Mouse (Mus musculus) kidney, embryonic 16.5 days (tissue): ENCODE measurements around the gene Ciao2a. TPM values are rescaled to one million over a fixed set of nuclear protein-coding genes. Genes with fewer than 3 reads are reported as not detected.

Experiments used
- ATAC-seq: fragments of 200-750 bp; cut with Nextera tagmentation; 2 replicates; pipeline ENCODE4 v1.8.0; 2017; ENCODE audit warnings: moderate TSS enrichment; ENCODE audit not compliant: low FRiP score, low TSS enrichment
- H3K27ac ChIP-seq: fragments of 300-500 bp; sonication (generic); 2 replicates; pipeline ENCODE4 v1.5.1; 2014; ENCODE audit warnings: low read length
- H3K27me3 ChIP-seq: fragments of 300-500 bp; sonication (generic); 2 replicates; pipeline ENCODE4 v1.6.1; 2014; ENCODE audit warnings: low read length, control low read depth, mixed read lengths; ENCODE audit not compliant: insufficient read depth
- H3K36me3 ChIP-seq: fragments of 300-500 bp; sonication (generic); 2 replicates; pipeline ENCODE4 v1.6.1; 2014; ENCODE audit warnings: low read length, control low read depth, mixed read lengths; ENCODE audit not compliant: insufficient read depth
- H3K4me1 ChIP-seq: fragments of 300-500 bp; sonication (generic); 2 replicates; pipeline ENCODE4 v1.6.1; 2014; ENCODE audit warnings: low read length, control low read depth, mixed read lengths; ENCODE audit not compliant: insufficient read depth
- H3K4me2 ChIP-seq: fragments of 300-500 bp; sonication (generic); replicated peaks from 2 replicates; pipeline ENCODE4 v1.6.1; 2014; ENCODE audit warnings: low read depth, low read length
- H3K4me3 ChIP-seq: fragments of 300-500 bp; sonication (generic); 2 replicates; pipeline ENCODE4 v1.5.1; 2014; ENCODE audit warnings: mild to moderate bottlenecking, low read length
- H3K9ac ChIP-seq: fragments of 300-500 bp; sonication (generic); replicated peaks from 2 replicates; pipeline ENCODE4 v1.6.1; 2014; ENCODE audit warnings: low read length
- H3K9me3 ChIP-seq: fragments of 300-500 bp; sonication (generic); 2 replicates; pipeline ENCODE4 v1.6.1; 2016; ENCODE audit warnings: low read length, control low read depth
- WGBS: fragments of 180-500 bp; shearing (Covaris S2); extraction: QIAGEN DNeasy Blood & Tissue Kit; methylation state at CpG from one replicate; pipeline ENCODE4 v1.1.7; 2014; 5-methylcytosine and 5-hydroxymethylcytosine counted together
- polyA plus RNA-seq: library from polyadenylated mRNA; unstranded; fragments of >200 nt; fragmentation: Nextera tagmentation; extraction: Ambion mirVana; gene quantifications from 2 replicates; pipeline ENCODE4 v1.2.1, GENCODE M21; 2015

Ciao2a gene
- polyA plus RNA-seq, 1 experiment from 2014 or later, result 155 TPM

DNA sequence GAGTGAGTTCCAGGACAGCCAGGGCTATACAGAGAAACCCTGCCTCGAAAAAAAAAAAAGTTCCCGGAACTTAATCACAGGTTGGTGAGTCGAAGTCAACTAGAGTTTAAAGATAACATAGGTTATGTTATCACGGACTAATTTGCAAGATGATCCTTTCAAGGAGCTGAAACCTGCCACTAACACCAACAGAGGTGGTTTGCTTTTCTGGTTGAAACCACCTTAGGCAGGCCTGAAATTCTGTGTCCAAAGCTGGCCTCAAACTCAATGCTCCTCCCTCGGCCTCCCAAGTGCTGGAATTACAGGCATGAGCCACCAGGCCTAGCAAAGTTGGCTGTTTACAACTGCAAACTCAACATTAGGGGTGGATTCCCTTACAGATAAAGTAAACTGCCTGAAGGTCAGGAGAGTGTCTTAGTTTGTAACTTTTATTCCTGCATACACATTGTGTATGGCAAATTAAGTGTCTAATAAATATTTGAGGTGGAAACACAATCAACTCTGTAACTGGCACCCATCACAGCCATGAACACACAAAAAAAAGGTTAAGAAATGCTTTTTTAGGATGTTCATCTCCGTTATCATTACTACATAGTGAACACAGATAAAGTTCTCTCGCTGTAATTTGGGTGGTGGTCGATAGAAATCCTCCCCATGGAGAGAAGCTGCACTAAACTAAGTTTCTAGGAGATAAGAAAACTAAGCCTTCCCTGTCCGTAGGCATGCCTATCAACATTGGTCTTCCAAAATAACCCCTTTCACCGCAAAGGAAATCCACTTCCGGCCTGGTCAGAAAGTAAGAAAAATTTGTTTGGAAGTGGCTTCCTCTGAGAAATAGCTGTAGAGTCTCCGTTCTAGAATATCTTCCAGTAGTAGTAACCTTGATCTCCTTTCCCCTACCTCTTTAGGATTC is 612 bp upstream of the Ciao2a start:
- Histone ChIP-seq H3K4me2 (peak overlapping the region; percentile 51), H3K9me3 (no peaks in the 10 kb centered on the region), H3K9ac (peak overlapping the region; percentile 55), H3K27me3 (no peaks in the 10 kb centered on the region), H3K4me1 (peaks cover 32% of the 10 kb centered on the region), H3K27ac (peak overlapping the region; percentile 78), H3K36me3 (0 out of 2 replicates have a peak, but pooled peaks cover 2% of the 10 kb centered on the region), H3K4me3 (peak overlapping the region; percentile 75)
- WGBS, result 56% methylated on average over 12 of the region's 12 CpGs
- no peak for ATAC-seq

DNA sequence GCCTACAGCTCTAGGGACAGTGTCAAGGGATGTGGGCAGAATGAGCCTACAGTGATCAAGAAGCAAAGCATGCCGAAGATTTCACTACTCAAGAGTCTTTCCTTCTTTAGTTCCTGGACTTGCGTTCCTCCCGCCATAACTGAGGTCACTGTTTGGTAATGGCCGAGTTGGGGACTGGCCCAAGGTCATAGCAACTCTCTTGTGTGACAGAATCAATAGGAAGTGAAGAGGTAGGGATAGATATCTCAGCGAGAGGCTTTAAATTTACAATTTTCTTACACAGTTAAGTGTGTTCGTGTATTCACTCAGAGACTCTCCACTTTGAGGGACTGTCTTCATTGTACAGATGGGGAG is 759 bp downstream of the Ciao2a start:
- Histone ChIP-seq H3K4me1 (peaks cover 32% of the 10 kb centered on the region), H3K36me3 (peaks cover 7% of the 10 kb centered on the region; the same call in 1 of the 2 replicates), H3K9me3 (no peaks in the 10 kb centered on the region), H3K4me3 (peak overlapping the region; percentile 75), H3K4me2 (peak overlapping the region; percentile 83), H3K27ac (peak overlapping the region; percentile 83), H3K27me3 (no peaks in the 10 kb centered on the region), H3K9ac (peak overlapping the region; percentile 83)
- WGBS, result 38% methylated on average over 6 of the region's 6 CpGs
- ATAC-seq, result no peak

- 95% methylated on average over 4 of the region's 4 CpGs for WGBS
- Histone ChIP-seq H3K27me3 (no peaks in the 10 kb centered on the region), H3K9ac (no peak overlapping the region), H3K27ac (no peak overlapping the region), H3K4me1 (peaks cover 28% of the 10 kb centered on the region), H3K4me3 (no peak overlapping the region), H3K36me3 (peaks cover 7% of the 10 kb centered on the region; the same call in 1 of the 2 replicates), H3K9me3 (no peaks in the 10 kb centered on the region), H3K4me2 (peak overlapping the region; percentile 83)
- no peak for ATAC-seq
Observed at GRCm38 (mm10) chr9:66127884-66128283, 1.5 kb downstream of the Ciao2a start.

DNA sequence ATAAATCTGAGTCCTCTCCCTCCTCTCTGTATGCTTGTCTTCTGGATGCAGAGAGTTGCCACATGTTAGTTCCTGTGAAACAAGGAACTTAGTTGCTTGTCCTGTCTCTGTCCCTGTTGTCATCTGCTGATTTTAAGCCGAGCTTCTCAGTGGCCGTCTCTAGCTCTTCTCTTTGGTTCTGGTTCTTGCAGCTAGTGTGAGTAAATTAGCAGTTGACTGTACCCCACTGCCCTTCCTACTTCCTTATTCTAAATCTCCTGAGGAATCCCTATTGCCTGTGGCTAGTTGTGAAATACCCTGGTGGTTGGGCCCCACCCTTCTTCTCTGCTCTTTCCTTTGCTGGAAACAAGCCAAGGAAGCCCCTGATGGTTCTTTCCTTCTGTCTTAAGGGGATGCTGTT is 5.1 kb downstream of the Ciao2a start:
- Histone ChIP-seq H3K9ac (no peak overlapping the region), H3K9me3 (no peaks in the 10 kb centered on the region), H3K27ac (no peak overlapping the region), H3K36me3 (peaks cover 34% of the 10 kb centered on the region; the same call in 1 of the 2 replicates), H3K4me3 (no peak overlapping the region), H3K27me3 (no peaks in the 10 kb centered on the region), H3K4me2 (no peak overlapping the region), H3K4me1 (peaks cover 8% of the 10 kb centered on the region)
- WGBS, result 93% methylated on average over 2 of the region's 2 CpGs
- no peak for ATAC-seq

GRCm38 (mm10) chr9:66135967-66136366 is 9.6 kb downstream of the Ciao2a start:
- H3K27me3 ChIP-seq, result no peaks in the 10 kb centered on the region
- 59% methylated on average over 4 of the region's 4 CpGs for WGBS
- no peak overlapping the region for H3K9ac ChIP-seq
- no peaks in the 10 kb centered on the region for H3K4me1 ChIP-seq
- H3K36me3 ChIP-seq, result peaks cover 60% of the 10 kb centered on the region
- no peak overlapping the region for H3K4me2 ChIP-seq
- no peak overlapping the region for H3K27ac ChIP-seq
- no peaks in the 10 kb centered on the region for H3K9me3 ChIP-seq
- H3K4me3 ChIP-seq, result no peak overlapping the region
- no peak for ATAC-seq

- no peak for ATAC-seq
- H3K36me3 ChIP-seq, result peaks cover 53% of the 10 kb centered on the region
- no peaks in the 10 kb centered on the region for H3K9me3 ChIP-seq
- no peak overlapping the region for H3K27ac ChIP-seq
- no peaks in the 10 kb centered on the region for H3K27me3 ChIP-seq
- WGBS, result 93% methylated on average over 7 of the region's 7 CpGs
- H3K4me2 ChIP-seq, result no peak overlapping the region
- no peaks in the 10 kb centered on the region for H3K4me1 ChIP-seq
- H3K9ac ChIP-seq, result no peak overlapping the region
- H3K4me3 ChIP-seq, result no peak overlapping the region
Observed at GRCm38 (mm10) chr9:66138193-66138592, 11.8 kb downstream of the Ciao2a start.

GRCm38 (mm10) chr9:66142265-66142664 is 15.9 kb downstream of the Ciao2a start:
- Histone ChIP-seq H3K27ac (no peak overlapping the region), H3K9ac (no peak overlapping the region), H3K9me3 (no peaks in the 10 kb centered on the region), H3K4me1 (no peaks in the 10 kb centered on the region), H3K36me3 (peaks cover 26% of the 10 kb centered on the region), H3K4me2 (no peak overlapping the region), H3K27me3 (no peaks in the 10 kb centered on the region), H3K4me3 (no peak overlapping the region)
- ATAC-seq, result no peak
- WGBS, result 83% methylated on average over 1 of the region's 1 CpGs

DNA sequence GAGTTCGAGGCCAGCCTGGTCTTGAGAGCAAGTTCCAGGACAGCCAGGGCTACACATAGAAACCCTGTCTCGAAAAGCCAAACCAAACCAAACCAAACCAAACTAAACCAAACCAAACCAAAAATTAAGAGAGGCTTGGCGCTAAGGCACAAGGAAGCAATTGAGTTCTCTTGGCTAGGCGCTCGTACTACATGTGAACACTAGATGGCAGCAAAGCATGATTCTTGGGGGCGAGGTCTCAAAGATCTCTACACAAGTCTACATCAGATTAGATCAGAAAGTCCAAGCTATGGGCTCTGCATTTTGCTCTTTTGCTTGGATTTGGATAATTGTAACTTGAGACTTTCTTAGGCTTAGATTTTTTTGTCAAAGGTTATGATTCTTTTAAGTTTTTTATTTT is 17.8 kb downstream of the Ciao2a start:
- Histone ChIP-seq H3K36me3 (peaks cover 13% of the 10 kb centered on the region), H3K4me3 (no peak overlapping the region), H3K4me2 (no peak overlapping the region), H3K4me1 (no peaks in the 10 kb centered on the region), H3K9me3 (no peaks in the 10 kb centered on the region), H3K27me3 (no peaks in the 10 kb centered on the region), H3K9ac (no peak overlapping the region), H3K27ac (no peak overlapping the region)
- no peak for ATAC-seq
- 6% methylated on average over 6 of the region's 6 CpGs for WGBS

DNA sequence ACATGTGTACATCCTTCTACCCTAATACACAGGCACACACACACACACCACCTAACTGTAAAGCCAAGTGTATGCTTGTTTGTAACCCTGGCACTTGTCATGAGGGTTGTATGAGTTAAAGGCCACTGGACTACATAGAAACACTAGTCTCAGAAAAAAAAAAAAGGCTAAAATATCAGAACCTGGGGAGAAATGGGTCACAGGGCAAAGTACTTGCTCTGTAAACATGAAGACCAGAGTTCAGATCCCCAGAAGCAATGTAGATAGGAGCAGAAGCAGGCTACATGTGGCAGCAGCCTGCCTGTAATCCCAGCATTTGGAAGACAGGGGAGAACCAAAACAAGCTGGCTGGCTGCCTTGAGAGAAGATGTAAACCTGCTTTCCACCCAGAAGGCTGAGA is 19.7 kb downstream of the Ciao2a start:
- Histone ChIP-seq H3K27me3 (no peaks in the 10 kb centered on the region), H3K36me3 (no peaks in the 10 kb centered on the region), H3K9me3 (no peaks in the 10 kb centered on the region), H3K9ac (no peak overlapping the region), H3K4me1 (no peaks in the 10 kb centered on the region), H3K27ac (no peak overlapping the region), H3K4me2 (no peak overlapping the region), H3K4me3 (no peak overlapping the region)
- ATAC-seq, result no peak

DNA sequence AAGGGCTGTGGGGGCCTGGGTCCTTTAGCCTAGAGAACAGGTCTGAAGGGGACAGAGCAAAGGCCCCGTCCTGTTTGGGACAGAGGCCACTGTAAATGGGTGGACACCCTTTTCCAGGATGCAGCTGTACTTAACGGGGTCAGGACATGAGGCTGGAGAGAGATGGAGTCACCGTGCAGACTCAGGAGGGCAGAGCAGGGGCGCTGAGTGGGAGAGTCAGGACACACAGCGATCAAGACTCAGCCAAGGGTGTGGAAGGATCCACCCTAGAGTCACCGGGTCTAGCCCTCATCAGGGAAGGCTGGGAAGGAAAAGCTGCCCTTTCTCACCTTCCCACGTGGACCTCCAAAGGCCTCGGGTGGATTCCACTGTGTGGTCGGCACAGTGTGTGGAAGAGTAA is 25.6 kb downstream of the Ciao2a start:
- no peaks in the 10 kb centered on the region for H3K27me3 ChIP-seq
- H3K9ac ChIP-seq, result no peak overlapping the region
- no peak for ATAC-seq
- H3K36me3 ChIP-seq, result no peaks in the 10 kb centered on the region
- H3K4me3 ChIP-seq, result no peak overlapping the region
- H3K4me2 ChIP-seq, result no peak overlapping the region
- H3K4me1 ChIP-seq, result no peaks in the 10 kb centered on the region
- no peak overlapping the region for H3K27ac ChIP-seq
- 60% methylated on average over 9 of the region's 9 CpGs for WGBS
- no peaks in the 10 kb centered on the region for H3K9me3 ChIP-seq
